Mouse (Mus musculus): ENCODE measurements around the gene Car14. TPM values are rescaled to one million over a fixed set of nuclear protein-coding genes. Genes with fewer than 3 reads are reported as not detected.
"Not testable (repeated sequence)": the region's sequence is repeated elsewhere in the genome, so short reads cannot be mapped to it uniquely, and the experiment has no call there.

Car14 gene
- 100 to 1,000 TPM in 1 of 2 experiments, 10 to 100 TPM in 1; 81.2 to 115 TPM for total RNA-seq (2021)
- long read RNA-seq, experiment 1, transcript Car14-204 (2 exons, 984 nt) = major isoform, 12 of 302 reads
- long read RNA-seq, experiment 1, partial matches to known transcripts = 4 of 302 reads
- long read RNA-seq, experiment 1, other reads (novel, unspliced or antisense) = 286 of 302 reads
- long read RNA-seq, experiment 2, transcript Car14-204 (2 exons, 984 nt) = major isoform, 10 of 219 reads
- long read RNA-seq, experiment 2, partial matches to known transcripts = 2 of 219 reads
- long read RNA-seq, experiment 2, other reads (novel, unspliced or antisense) = 207 of 219 reads

- Histone ChIP-seq H3K4me3 (peak within 1 kb of the TSS; percentile 80), H3K27ac (peak within 1 kb of the TSS; percentile 87)
- intact Hi-C loops (cut with DNase I) = no loop called here
- DNase-seq = peak; percentile 87
- no peak for TF ChIP-seq CTCF (IDR thresholded peaks at IDR 0.05)
These were observed at the start of gene Car14 for GRCm38 (mm10) chr3:95904568-95904967. Gene Car14, minus strand, starts transcription at chr3:95904691.

- intact Hi-C loops (cut with DNase I) = loop anchor here (5.0 kb wide), 1 partner anchor 71 kb away; the partner anchor contains the start of gene Ciart
- no peak for TF ChIP-seq CTCF (IDR thresholded peaks at IDR 0.05)
- DNase-seq = no peak
- H3K27ac ChIP-seq = peak overlapping the region; percentile 56; the same call in 1 of the 2 replicates
- no peak overlapping the region for H3K4me3 ChIP-seq
These were observed 49.0 kb upstream of the Car14 start for GRCm38 (mm10) chr3:95953522-95953921.

- Histone ChIP-seq H3K4me3 (no peak overlapping the region), H3K27ac (peak overlapping the region; percentile 56; the same call in 1 of the 2 replicates)
- no peak for TF ChIP-seq CTCF (IDR thresholded peaks at IDR 0.05)
- intact Hi-C loops (cut with DNase I) = loop anchor here (5.0 kb wide), 1 partner anchor 71 kb away; the partner anchor contains the start of gene Ciart
- no peak for DNase-seq
These were observed 48.5 kb upstream of the Car14 start for GRCm38 (mm10) chr3:95953023-95953422.

GRCm38 (mm10) chr3:95951566-95951965, 47.1 kb upstream of the Car14 start:
- peak overlapping the region; percentile 99 for H3K27ac ChIP-seq
- not testable (repeated sequence) for DNase-seq
- H3K4me3 ChIP-seq = peak overlapping the region; percentile 78
- intact Hi-C loops (cut with DNase I) = loop anchor here (2.0 to 5.0 kb wide), 2 partner anchors 23 to 69 kb away; partner anchors contain the start of genes Anp32e and Ciart

- intact Hi-C loops (cut with DNase I) = loop anchor here (2.0 to 5.0 kb wide), 2 partner anchors 22 to 69 kb away; partner anchors contain the start of genes Anp32e and Ciart
These were observed 46.5 kb upstream of the Car14 start for GRCm38 (mm10) chr3:95950763-95951551.

GRCm38 (mm10) chr3:95948325-95948724, 43.8 kb upstream of the Car14 start:
- TF ChIP-seq CTCF (IDR thresholded peaks at IDR 0.05) = no peak
- no peak overlapping the region for H3K27ac ChIP-seq
- no peak overlapping the region for H3K4me3 ChIP-seq
- intact Hi-C loops (cut with DNase I) = no loop called here
- no peak for DNase-seq

More at GRCm38 (mm10) chr3:95950763-95951551, 46.5 kb upstream of the Car14 start:
- peak overlapping the region; percentile 78 for H3K4me3 ChIP-seq
- DNase-seq = peak; percentile 93
- no peak for TF ChIP-seq CTCF (IDR thresholded peaks at IDR 0.05)
- H3K27ac ChIP-seq = peak overlapping the region; percentile 99

GRCm38 (mm10) chr3:95945731-95946240, 41.3 kb upstream of the Car14 start:
- Histone ChIP-seq H3K27ac (peak overlapping the region; percentile 76), H3K4me3 (peak overlapping the region; percentile 47)
- no peak for TF ChIP-seq CTCF (IDR thresholded peaks at IDR 0.05)
- intact Hi-C loops (cut with DNase I) = no loop called here
- peak; percentile 77 for DNase-seq

GRCm38 (mm10) chr3:95944742-95945141, 40.3 kb upstream of the Car14 start:
- TF ChIP-seq CTCF (IDR thresholded peaks at IDR 0.05) = no peak
- H3K4me3 ChIP-seq = no peak overlapping the region
- intact Hi-C loops (cut with DNase I) = no loop called here
- no peak overlapping the region for H3K27ac ChIP-seq
- no peak for DNase-seq

- intact Hi-C loops (cut with DNase I) = no loop called here
- Histone ChIP-seq H3K4me3 (no peak overlapping the region), H3K27ac (no peak overlapping the region)
- no peak for TF ChIP-seq CTCF (IDR thresholded peaks at IDR 0.05)
- DNase-seq = no peak
These were observed 38.7 kb upstream of the Car14 start for GRCm38 (mm10) chr3:95943226-95943625.

- intact Hi-C loops (cut with DNase I) = no loop called here
- TF ChIP-seq CTCF (IDR thresholded peaks at IDR 0.05) = no peak
- H3K27ac ChIP-seq = no peak overlapping the region
These were observed 38.3 kb upstream of the Car14 start for GRCm38 (mm10) chr3:95942749-95943148.

GRCm38 (mm10) chr3:95938835-95939234, 34.3 kb upstream of the Car14 start:
- no peak overlapping the region for H3K4me3 ChIP-seq
- DNase-seq = peak; percentile 42
- no peak overlapping the region for H3K27ac ChIP-seq
- peak; percentile 58 for TF ChIP-seq CTCF (IDR thresholded peaks at IDR 0.05)
- intact Hi-C loops (cut with DNase I) = loop anchor here (2.0 kb wide), 1 partner anchor 26 kb away; no protein-coding TSS in a partner anchor

More at GRCm38 (mm10) chr3:95942749-95943148, 38.3 kb upstream of the Car14 start:
- no peak for DNase-seq
- H3K4me3 ChIP-seq = no peak overlapping the region

GRCm38 (mm10) chr3:95938217-95938616, 33.7 kb upstream of the Car14 start:
- intact Hi-C loops (cut with DNase I) = loop anchor here (2.0 kb wide), 1 partner anchor 27 kb away; no protein-coding TSS in a partner anchor
- TF ChIP-seq CTCF (IDR thresholded peaks at IDR 0.05) = no peak
- Histone ChIP-seq H3K4me3 (no peak overlapping the region), H3K27ac (no peak overlapping the region)
- DNase-seq = no peak

Measured in gastrocnemius, adult 2 months (tissue).